Mouse (Mus musculus): ENCODE data around the gene Lmln.
"Not testable (repeated sequence)": the region's sequence is repeated elsewhere in the genome, so short reads cannot be mapped to it uniquely, and the experiment has no call there.

Lmln gene

DNA sequence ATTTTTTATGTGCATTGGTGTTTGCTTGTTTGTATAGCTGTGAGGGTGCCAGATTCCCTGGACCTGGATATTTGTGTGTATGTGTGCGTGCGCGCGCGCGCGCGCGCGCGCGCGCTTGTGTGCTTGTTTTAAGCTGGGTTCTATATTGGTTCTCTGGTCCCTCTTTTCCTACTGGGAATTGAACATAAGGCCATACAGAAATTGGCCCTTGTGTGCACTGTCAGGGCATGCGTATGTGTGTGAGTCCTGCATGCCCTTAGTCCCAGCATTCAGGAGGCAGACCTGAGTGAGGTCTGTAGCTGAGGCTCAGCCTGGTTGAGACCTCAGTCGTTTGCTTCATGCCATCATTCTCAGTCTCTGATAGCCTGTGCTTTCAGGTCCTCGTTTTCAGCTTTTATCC, 4.3 kb upstream of the Lmln start:
- no peak for DNase-seq (ENCODE audit: extremely low spot score)

DNA sequence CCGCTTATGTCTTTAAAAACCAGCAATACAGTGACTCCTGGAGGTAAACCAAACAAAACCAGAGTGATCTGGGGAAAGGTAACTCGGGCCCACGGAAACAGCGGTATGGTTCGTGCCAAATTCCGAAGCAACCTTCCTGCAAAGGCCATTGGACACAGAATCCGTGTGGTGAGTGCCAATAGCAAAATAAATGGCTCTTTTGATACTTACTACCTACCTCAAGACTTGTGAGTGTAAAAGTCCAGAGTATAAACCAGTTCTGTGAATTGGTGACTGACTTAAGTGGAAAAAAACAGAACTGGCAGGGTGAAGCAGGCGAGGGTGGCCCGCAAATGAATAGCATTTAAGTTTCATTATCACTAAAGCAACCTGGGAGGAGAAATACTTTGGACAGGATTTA, 3.7 kb upstream of the Lmln start:
- DNase-seq (ENCODE audit: extremely low spot score), result not testable (repeated sequence)

GRCm38 (mm10) chr16:33059471-33059870, 2.9 kb upstream of the Lmln start:
- no peak for DNase-seq (ENCODE audit: extremely low spot score)

- peak; percentile 18 for DNase-seq (ENCODE audit: extremely low spot score)
Measured at GRCm38 (mm10) chr16:33060926-33061325, 1.4 kb upstream of the Lmln start.

GRCm38 (mm10) chr16:33061400-33061799, 921 bp upstream of the Lmln start:
- DNase-seq (ENCODE audit: extremely low spot score), result no peak

DNA sequence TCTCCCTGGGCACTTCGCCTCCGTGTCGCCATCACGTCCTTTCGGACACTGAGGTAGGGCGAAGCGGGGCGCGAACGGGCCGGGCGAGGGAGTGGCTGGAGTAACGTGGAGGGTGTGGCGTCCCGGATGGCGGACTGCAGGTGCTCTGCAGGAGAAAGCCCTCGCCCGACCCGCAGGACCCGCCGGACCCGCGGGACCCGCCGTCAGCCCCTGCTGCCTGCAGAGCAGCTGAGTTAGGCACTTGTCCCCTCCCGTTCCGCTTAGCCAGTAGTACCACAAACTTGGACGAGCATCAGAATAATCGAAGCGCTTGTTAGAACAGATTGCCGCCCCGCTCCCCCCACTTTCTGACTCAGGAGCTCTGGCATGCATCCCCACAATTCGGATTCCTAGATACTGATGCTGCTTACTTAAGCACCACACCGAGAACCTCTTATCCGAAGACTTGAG, 386 bp downstream of the Lmln start:
- no peak for DNase-seq (ENCODE audit: extremely low spot score)

GRCm38 (mm10) chr16:33063267-33063666, 946 bp downstream of the Lmln start:
- no peak for DNase-seq (ENCODE audit: extremely low spot score)

- DNase-seq (ENCODE audit: extremely low spot score), result no peak
Measured at GRCm38 (mm10) chr16:33064636-33065035, 2.3 kb downstream of the Lmln start.

GRCm38 (mm10) chr16:33070928-33071327, 8.6 kb downstream of the Lmln start:
- DNase-seq (ENCODE audit: extremely low spot score), result no peak

GRCm38 (mm10) chr16:33072871-33073557, 10.7 kb downstream of the Lmln start:
- DNase-seq (ENCODE audit: extremely low spot score), result no peak

DNA sequence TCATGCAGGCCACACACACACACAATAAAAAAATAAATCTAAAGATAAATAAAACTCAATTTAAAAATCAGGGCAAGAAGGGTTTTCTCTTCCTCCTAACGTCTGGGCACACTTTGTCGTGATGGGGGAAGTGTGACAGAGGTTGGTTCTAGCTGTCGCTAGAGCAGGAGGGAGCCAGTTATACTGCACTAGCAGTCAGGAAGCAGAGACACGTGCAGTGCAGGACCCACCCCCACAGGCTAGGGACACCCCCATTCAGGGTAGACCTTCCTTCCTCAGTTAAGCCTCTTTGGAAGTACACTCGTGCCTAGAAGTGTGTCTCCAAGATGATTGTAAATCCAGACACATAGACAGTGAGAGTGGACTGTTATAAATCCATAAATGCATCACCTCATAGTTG, 12.6 kb downstream of the Lmln start:
- no peak for DNase-seq (ENCODE audit: extremely low spot score)

DNA sequence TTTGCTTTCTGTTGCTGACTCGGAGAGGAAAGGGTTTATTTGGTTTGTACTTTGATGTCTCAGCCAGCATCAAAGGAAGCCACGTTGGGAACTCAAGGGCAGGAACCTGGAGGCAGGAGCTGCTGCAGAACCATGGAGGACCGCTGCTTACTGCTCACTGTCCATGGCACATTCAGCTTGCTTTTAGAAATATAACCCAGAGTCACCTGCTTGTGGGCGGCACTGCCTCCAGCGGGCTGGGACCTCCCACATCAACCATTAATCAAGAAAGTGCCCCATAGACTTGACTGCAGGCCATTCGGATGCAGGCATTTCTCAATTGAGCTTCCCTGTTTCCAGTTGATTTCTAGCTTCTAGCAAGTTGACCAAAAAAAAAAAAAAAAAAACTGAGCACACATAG, 13.8 kb downstream of the Lmln start:
- no peak for DNase-seq (ENCODE audit: extremely low spot score)

DNA sequence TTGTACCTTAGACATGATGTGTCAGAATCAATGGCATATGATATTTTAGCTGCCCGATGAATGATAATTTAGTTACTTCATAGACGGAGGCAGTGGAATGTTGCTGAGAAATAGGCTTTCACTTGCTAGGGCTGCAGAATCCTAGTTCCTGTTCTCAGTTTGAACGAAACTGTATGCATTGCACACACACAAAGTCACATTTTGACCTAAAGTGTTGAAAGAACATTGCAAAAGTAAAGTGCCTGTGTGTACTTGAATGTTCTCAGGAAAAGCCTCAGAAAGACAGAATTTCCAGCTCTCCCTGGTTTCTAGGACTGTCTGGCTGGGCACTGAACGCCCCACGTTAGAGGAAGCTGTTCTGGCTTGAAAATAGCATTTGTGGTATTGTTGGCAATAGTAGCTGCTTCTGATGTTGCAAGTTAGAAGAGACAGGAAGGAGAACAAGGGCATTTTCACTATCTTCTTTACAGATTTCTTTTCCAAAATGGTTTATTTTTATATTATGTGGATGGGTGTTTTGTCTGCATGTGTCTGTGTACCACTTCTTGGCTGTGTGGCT, 14.8 kb downstream of the Lmln start:
- DNase-seq (ENCODE audit: extremely low spot score), result no peak

GRCm38 (mm10) chr16:33080063-33080462, 17.7 kb downstream of the Lmln start:
- DNase-seq (ENCODE audit: extremely low spot score), result no peak

- no peak for DNase-seq (ENCODE audit: extremely low spot score)
Measured at GRCm38 (mm10) chr16:33082951-33083350, 20.6 kb downstream of the Lmln start.

DNA sequence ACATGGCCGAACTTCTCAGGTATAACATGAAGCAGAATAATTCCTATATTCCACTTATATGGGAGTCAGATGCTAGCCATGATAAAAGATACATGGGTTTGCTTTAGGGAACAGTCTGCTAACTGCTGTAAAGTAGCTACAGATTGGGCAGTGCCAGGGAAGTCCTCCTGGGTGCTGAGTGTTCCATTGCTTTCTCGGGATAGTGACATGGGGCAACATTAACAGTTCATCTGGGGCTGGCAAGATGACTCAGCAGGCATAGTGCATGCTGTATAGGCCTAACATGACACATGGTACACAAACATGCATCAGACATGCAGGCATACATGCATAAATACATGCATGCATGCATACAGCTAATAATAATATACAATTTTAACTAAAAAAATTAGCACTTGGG, 21.7 kb downstream of the Lmln start:
- DNase-seq (ENCODE audit: extremely low spot score), result no peak

GRCm38 (mm10) chr16:33085666-33086065, 23.3 kb downstream of the Lmln start:
- DNase-seq (ENCODE audit: extremely low spot score), result no peak

DNA sequence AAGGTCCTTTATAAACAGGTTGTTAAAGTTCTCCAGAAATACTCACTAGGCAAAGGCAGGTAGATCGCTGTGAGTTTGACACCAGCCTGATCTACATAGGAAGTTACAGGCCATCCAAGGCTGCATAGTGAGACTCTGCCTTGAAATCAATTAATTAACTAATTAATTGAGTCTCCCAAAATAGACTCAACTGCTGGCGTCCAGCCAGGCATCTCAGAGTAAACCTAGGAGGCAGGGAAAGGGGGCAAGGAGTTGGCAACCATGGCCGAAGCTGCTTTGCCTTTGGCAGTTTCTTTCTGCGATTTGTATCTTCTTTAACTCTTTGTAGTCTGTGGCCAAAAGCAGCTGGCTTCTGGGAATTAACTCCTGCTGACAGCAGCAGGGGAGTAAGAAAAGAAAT, 51.4 kb downstream of the Lmln start:
- no peak for DNase-seq (ENCODE audit: extremely low spot score)

GRCm38 (mm10) chr16:33123373-33123772, 61.1 kb downstream of the Lmln start:
- no peak for DNase-seq (ENCODE audit: extremely low spot score)

GRCm38 (mm10) chr16:33123938-33124820, 61.9 kb downstream of the Lmln start:
- no peak for DNase-seq (ENCODE audit: extremely low spot score)

GRCm38 (mm10) chr16:33127052-33127451, 64.7 kb downstream of the Lmln start:
- DNase-seq (ENCODE audit: extremely low spot score), result no peak

- DNase-seq (ENCODE audit: extremely low spot score), result no peak
Measured at GRCm38 (mm10) chr16:33130731-33131130, 68.4 kb downstream of the Lmln start.

DNA sequence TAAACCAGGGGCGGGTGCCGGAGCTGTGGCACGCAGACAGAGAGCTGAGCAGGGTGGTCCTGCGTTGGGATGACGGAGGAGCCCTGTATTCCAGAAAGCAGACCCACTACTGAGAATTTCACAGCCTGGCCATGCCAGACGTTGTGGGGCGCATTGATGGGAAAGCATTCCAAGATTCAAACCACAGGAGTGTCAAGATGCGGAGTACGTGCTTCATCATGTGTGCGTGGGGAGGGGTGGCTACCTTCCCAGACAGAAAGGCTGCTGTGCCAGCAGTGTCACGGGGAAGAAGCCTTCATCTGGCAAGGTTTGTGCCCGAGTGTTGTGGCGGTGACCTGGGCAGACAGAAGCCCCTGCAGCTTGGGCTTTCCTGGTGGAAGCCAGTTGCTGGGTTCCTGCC, 70.9 kb downstream of the Lmln start:
- no peak for DNase-seq (ENCODE audit: extremely low spot score)
